Mouse (Mus musculus): ENCODE data around the gene Ifngr2. TPM values are rescaled to one million over a fixed set of nuclear protein-coding genes. Genes with fewer than 3 reads are reported as not detected.

Gene Ifngr2
- total RNA-seq, 2 experiments from 2014 or later = 50.9 to 53.1 TPM

DNA sequence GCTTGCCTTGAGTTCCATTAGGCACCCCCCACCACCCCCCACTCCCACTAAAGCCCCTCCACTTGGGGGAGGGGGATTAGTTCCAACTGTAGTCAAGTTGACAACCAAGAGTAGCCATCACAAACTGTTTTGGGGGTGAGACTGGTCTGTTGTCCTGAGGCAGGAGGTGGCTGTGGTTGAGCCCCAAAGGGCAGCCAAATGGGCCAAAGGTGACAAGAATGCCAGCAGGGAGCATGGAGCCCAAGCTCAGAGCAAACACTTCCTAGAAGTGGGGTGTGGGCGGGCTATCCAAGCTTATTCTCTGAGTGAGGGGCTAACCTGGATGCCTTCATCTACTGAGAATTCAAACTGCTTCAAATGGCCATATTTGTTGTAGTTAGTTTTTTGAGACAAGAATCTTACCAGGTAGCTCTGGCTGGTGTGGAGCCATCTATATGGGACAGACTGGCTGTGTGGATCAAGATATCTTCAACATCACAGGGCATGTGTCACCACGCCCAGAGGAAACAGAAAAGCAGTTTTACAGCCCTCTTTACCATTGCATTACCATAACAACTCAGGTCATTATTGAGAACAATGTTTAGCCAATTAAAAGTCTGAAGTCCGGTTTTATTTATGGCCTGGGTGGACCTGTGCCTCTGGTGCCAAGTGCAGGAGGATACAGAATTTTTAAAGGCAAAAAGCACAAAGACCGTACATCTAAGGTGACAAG, 17.9 kb downstream of the Ifngr2 start:
- no peak for DNase-seq (ENCODE audit: low spot score in 2 of 2)

DNA sequence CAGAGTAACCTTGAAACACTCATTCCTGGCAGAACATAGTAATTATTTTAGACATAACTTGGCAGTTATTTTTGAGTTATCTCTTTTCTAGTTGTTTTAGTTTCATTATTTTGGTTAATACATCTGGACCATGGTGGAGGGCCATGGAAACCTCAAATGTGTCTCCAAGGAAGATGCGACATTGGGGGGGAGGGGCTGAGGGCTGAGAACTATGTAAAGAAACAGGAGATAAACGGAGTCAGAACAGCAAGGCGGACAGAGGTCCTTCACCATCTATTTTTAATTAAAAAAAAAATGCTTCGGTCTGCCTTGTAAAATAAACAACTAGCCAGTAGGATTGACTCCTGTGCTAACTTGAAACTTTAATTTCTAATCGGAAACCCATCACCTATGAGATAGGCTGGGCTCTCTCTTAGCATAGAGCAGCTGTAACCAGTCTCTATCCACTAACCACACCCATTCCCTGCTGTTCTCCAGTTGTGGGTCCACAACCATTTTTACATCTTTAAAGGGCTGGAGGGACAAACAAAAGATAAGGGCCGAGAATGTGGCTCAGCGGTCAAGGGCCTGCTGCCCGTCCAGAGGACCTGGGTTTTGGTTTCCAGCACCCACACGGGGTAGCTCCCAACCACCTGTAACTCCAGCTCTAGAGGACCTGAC, 18.6 kb downstream of the Ifngr2 start:
- no peak for DNase-seq (ENCODE audit: low spot score in 2 of 2)

DNA sequence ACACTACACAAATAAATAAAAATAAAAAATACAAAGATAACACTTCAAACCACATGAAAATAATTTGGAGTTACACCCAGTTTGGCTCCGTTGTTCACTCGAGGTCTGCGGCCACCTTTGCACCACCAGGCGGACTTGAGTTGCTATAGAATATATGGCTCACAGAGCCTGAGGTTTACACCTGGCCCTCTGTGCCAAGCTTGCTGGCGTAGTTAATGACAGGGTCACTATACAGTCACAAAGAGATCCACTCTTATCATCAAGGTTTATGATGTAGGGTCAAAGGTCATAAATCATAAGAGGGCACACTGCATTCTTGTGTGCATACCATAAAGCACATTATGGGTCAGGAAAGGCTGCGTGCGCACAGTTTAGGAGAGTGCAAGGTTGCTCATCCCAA, 19.1 kb downstream of the Ifngr2 start:
- DNase-seq (ENCODE audit: low spot score in 2 of 2) = no peak

DNA sequence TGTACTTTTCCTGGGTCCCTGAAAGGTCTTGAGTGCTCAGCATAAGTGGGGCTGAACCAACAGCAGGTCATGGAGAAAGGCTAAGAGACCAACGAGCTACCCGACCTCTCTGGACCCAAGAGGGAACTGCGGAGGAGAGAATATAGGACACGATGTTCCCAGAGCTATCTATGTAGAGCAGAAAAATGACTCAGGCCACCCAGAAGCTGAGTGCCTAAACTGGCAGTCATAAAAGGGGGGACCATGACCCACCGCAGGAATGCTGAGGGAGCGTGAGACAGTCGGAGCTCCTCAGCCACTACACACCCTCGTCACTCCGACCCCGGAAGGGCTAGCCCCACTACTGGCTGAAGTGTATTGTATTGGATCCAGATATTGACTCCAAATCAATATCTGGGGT, 22.1 kb downstream of the Ifngr2 start:
- DNase-seq (ENCODE audit: low spot score in 2 of 2) = no peak

DNA sequence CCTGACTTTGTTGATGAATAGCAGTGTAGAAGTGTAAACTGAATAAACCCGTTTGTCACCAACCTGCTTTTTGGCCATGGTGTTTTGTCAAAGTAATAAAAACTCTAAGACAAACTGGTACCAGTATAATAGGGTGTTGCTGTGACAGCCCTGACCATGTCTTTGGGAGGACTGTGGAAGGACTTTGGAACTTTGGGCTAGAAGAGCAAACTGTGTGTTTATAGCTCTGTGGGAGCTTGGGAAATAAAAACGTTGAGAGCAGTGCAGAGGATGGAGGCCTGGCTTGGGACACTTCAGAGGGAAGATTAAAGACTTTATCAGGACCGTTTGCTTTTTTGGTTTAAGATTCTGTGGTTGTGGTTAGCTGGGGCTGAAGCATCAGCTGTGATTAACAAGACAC, 24.2 kb downstream of the Ifngr2 start:
- DNase-seq (ENCODE audit: low spot score in 2 of 2) = no peak

DNA sequence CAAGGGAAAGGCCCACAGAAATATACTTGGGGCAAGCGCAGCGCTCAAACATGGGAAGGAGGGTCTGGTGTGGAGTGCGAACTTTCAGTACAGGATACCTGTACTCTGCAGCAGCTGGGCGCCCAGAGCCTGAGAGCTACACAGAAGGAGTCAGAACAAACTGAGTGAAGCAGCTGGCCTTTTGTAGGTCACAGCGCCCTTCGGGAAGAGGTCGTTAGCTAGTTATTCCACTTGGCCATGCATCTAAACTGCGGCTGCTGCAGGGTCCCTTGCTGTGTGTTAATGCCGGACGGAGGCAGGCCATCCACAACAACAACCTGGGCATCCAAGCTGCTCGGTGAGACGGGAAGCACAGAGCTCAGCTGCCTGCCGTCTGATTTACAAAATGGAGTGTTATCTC, 28.3 kb downstream of the Ifngr2 start:
- no peak for DNase-seq (ENCODE audit: low spot score in 2 of 2)

DNA sequence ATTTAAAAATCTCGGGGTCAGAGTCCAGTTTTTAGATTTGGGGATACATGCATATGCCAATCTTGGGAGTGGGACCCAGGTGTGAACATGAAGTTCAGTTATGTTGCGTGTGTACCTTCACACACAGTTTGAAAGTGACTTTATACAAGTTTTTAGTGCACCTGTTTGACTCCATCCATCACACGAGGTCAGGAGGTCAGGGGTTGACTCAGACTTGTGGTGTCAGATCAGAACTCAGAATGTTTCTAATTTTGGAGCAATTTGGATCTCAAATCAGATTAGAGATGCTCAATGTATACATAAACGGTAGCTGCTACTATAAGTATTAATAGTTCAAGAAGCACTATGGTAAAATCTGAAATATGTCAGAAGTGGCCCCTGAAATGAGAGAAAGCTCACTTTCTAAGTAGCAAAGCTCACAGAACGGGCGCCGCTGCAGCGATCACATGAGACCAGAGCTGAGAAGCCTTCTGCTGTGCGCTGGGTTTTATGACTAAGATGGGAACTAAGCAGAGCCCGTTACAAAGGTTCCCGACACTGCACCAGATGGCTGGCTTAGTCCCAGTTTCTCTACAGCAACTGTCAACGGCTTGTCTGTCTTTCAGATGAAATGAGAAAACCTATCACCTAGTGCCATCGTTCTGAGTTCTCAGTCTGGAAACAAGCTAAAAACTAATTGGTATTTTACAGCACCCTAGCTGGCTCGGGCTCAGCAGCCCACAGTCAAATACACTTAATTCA, 32.3 kb downstream of the Ifngr2 start:
- peak; percentile 47 to 79 for DNase-seq (ENCODE audit: low spot score in 2 of 2)

DNA sequence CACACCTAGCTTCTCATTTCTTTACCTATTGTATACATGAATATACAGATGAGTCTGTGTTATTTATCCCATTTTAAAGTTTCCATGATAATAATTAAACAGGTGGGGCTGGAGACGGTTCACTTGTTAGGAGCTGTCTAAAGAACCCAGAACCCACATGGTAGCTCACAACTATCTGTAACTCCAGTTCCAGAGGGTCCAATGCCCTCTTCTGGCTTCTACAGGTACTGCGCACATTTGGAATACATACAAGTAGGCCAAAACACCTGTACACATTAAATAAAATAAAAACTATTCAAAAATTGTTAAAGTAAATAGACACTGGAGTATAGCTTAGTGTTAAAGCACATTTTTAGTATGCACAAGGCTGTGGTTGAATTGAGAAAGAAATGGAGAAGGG, 35.4 kb downstream of the Ifngr2 start:
- DNase-seq (ENCODE audit: low spot score in 2 of 2) = peak in 1 of 2 experiments; percentile 28

DNA sequence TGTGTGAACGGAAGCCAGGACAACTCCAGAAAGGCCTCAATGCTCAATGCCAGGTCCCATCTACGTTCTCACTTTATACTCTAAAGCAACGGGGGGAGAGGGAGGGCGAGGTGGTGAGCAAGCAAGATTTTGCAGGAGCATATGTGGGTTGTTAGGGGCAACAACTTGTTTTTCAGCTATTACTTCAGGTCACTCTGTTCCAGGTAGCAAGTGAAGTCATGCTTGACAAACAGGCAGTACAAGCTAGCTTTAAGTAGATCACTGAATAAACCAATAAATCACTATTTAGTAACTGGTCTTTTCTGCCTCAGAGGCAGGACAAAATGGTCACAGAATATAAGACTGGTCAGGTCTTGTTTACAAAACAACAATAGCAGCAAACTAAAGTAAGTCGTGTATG, 38.7 kb downstream of the Ifngr2 start:
- DNase-seq (ENCODE audit: low spot score in 2 of 2) = no peak

DNA sequence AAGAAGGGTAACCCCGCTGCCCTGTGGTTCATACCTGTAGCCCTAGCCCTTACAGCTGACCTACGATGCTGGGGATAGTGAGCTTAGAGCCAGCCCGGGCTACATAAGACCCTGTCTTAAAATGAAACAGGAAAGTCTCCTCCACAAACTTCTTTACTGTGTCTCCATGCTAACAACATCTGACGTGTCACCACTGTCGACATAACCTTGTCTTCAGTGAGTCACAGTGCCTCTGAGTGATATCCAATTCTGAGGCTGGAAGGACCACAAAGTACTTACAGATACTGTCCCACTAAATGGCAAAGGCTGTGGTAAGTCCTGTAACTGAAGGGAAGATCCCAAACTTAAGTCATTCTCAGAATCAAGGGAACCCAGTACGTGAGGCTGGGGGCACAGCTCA, 39.4 kb downstream of the Ifngr2 start:
- DNase-seq (ENCODE audit: low spot score in 2 of 2) = no peak

DNA sequence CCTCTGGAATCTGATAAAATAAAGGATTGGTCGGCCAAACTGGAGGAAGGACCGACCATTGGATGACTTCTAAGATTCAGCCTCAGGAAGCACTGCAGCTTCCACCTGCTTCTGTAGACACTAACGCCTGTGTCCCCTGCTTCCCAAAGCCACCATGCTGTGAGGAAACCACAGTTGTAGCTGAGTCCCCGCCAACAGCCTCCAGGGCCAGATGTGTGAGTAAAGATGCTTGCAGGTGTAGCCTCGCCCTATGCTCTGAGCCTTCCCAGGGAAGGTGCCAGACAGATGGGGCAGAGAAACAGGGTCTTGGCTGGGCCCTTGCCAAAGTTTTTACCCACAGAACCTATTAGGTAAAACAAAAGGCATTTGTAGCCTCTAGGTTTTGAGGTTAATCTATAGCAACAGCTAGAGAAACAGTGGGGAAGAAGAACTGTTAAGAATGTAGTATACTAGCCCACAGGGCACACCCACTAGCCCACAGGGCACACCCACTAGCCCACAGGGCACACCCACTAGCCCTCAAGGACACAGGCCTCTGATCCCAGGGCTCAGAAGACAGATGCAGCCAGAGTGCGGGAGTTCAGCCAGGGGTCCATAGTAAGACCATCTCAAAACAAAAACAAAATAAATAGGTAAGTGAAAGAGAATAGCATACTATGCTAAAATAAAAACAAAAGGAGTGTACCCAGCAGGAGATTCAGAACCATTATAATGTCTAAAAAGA, 41.0 kb downstream of the Ifngr2 start:
- DNase-seq (ENCODE audit: low spot score in 2 of 2) = no peak

DNA sequence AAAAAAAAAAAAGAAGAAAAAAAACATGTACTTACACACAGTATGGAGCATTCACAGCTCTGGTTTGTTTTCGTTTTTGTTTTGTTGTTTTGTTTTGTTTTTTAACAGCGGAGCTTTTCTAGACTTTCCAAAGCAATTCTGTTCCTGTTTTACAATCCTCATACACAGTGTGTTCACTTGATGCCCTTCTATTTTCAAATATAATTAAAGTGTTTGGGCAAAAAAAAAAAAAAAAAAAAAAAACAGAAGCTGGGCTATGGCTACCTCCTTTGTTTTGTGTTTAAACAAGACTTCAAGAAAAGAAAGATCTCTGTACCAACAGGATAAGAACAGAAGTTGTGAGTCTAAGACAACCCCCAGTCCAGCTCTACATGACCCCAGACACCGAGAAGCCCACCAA, 41.8 kb downstream of the Ifngr2 start:
- no peak for DNase-seq (ENCODE audit: low spot score in 2 of 2)

DNA sequence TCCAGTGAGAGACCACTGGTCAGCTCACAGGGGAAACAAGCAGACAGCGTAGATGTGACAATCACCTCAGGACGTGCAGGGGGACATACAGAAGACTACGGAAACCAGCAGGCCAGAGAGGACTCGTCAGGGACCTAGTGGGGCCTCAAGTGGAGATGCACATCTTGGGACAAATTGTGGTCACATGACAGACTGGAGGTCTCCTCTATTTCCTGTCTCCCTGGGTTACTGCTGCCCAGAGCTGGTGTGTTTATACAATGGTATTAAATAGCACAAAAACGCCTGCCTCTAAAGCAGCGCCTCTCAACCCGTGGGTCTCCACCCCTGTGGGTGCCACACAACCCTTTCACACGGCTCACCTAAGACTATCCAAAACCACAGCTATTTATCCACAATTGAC, 45.3 kb downstream of the Ifngr2 start:
- no peak for DNase-seq (ENCODE audit: low spot score in 2 of 2)

DNA sequence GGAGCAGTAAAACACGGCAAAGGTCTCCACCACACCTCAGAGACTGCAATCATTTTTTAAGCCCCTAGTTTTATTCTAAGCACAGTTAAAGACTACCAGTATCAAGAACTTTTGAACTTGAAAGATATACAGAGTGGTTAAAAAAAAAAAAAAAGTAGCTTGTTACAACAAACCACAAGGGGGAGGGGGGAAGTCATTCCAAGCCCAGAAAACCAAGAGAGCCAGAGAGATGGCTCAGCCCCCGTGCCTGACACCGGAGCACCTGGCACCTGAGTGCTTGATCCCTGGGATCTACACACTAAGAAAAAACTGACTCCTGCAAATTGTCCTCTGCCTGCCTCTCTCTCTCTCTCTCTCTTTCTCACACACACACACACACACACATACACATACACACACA, 46.4 kb downstream of the Ifngr2 start:
- DNase-seq (ENCODE audit: low spot score in 2 of 2) = no peak

DNA sequence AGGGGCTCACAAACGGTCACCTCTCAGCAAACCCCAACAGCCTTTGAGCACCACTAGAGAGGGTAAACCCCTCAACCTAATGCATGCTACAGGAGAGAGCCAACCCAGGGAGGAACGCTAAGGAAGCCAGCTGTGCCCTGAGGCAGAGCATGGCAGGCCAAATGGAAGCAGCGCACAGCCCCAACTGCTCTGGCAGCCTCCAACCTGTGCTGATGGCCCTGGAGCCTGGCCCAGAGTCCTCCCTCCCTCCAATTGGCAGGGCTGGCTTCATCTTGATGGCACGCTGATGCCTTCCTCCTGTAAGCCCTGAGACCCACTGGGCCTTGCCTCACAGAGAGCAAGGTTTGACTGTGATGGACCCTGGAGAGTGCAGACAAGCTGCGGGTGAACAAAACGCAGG, 48.2 kb downstream of the Ifngr2 start:
- peak in 1 of 2 experiments; percentile 54 for DNase-seq (ENCODE audit: low spot score in 2 of 2)

DNA sequence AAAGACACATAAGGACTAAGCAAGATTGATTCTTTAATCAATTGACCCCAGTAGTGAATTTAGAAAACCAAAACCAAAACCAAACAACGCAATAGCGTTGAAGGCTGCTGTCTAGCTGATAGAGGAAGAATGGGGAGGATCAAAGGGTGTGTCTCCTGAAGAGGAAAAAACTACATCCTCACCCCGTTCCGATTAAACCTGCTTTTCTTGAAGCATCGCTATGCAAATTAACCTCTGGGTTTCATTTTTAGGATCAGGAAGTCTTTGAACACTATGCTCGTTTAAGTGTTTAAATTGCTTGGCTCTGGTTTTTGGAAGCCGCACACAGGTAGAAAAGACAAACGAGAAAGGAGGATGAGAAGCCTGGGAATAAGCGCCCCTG, 49.5 kb downstream of the Ifngr2 start:
- DNase-seq (ENCODE audit: low spot score in 2 of 2) = no peak

DNA sequence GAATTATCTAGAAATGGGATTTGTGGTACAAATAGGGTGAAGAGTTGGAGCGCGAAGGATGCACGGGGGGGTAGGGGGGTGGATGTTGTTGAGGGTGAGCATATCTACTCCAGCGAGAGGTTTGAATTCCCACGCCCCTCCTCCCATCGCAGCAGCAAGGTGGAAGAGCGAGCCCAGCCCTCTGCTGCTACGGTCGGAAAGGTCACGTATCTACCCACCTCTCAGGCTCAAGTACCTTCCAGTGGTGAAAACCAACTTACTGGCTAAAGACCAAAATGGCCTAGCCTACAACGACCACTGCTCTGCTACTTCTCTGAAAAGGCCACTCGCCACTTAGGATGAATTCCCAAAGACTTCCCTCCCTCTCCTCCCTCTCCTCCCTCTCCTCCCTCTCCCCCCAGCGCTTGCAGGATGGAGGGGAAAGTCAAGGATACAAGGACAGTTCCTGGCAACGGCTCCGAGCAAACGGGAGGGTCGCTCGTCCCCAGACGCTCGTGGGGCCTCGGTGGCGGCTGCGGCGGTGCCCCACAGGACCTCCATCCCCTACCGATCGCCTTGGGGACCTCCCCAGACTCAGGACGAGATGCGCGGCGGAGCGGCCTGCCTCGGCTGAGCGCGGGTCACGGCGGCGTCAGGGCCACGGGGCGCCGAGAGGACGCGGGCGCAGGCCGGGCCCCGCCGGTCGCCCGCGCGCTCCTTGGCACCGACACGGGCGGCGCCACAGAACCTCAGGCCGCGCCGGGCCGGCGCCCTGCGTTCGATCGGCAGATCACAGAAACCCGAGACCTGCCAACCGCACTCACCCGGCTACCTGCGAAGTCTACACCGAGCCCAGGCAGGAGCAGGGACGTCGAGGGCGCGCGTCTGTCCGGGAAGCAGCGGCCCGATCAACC, 50.2 kb downstream of the Ifngr2 start:
- DNase-seq (ENCODE audit: low spot score in 2 of 2) = peak in 1 of 2 experiments; percentile 23

DNA sequence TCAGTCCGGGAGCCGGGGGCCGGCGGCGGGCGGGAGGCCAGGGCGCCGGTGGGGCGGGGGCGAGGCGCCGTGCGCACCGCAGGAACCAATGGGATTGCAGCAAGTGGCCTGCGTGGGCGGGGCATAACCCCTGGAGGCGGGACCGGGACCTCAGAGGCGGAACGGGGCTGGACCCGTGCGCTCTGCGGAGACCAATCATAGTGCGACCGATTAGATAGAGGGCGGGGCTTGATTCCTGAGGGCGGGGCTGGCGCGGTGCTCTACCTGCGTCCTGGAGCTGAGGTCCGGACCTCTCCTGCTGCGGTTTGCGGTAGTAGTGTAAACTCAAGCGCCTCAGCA, 50.8 kb downstream of the Ifngr2 start, which contains the start of gene Tmem50b:
Tmem50b (minus strand) TSS at position 129 of the 339 bp plus-strand sequence.
- peak; percentile 98 to 99 for DNase-seq (ENCODE audit: low spot score in 2 of 2)

DNA sequence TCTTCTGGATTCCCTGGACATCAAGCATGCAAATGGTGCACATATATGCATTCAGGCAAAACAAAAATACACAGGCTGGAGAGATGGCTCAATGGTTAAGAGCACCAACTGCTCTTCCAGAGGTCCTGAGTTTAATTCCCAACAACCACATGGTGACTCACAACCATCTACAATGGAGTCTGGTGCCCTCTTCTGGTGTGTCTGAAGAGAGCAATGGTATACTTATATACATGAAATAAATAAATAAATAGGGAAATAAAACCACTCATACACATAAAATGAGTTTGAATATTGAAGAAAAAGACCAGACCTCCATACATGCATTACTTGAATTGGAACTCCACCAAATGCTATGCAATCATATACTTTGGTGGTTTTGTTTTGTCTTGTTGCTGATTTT, 52.4 kb downstream of the Ifngr2 start:
- DNase-seq (ENCODE audit: low spot score in 2 of 2) = no peak

DNA sequence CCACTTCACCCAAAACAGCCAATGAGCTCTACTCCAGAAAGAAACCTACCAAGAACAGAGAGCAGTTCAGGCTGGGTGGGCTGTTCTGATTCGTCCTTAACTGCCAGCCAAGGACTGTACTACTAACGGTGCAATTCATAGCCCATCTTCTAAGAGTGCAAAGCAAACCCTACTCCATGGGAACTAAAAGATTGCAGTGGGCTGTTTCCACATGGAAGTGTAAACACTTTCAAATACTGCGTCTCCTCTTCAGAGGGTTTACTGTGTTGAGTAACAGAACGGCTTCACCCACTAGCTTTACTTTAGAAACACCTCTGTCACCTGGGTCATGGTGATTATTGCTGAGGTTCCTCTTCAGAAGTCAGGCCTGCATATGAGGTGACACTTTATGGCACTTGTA, 54.2 kb downstream of the Ifngr2 start:
- DNase-seq (ENCODE audit: low spot score in 2 of 2) = no peak

DNA sequence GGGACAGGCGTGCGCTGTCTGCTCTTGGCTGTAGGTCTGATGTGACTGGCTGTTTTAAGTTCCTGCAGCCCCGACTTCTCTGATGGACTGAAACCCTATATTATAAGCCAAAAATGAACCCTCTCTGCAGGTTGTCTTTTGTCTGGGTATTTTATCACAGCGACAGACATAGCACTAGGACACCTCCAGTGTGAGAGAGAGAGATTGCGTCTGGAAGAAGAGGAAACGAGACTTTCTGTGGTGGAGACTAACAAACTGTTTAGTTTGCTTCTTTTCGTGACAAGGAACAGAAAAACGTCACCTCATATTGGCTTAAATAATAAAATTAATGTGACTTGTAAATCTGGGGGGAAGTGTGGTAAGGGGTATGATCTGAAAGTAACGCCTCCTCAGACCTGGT, 54.8 kb downstream of the Ifngr2 start:
- no peak for DNase-seq (ENCODE audit: low spot score in 2 of 2)

Data from layer of hippocampus, adult 18-20 months (tissue).